Mouse (Mus musculus) MEL (cell line): ENCODE measurements at regions not wholly inside any gene's neighbourhood (a gene's known extent, or its start where the extent isn't known, plus 50 kb on each side); places are given as distances from the start of the nearest gene placed in this dataset.

Experiments used
- DNase-seq: peaks from one replicate; pipeline ENCODE4 v3.0.0; 2011; ENCODE audit warnings: low read depth, low spot score
- H3K27ac ChIP-seq: 2 replicates; pipeline ENCODE4 v1.5.1; 2012; ENCODE audit warnings: low read depth, mild to moderate bottlenecking, control low read depth, low read length, moderate library complexity; ENCODE audit not compliant: control insufficient read depth
- H3K27me3 ChIP-seq, 2 experiments: fragments of 150-350 bp in 1 of 2; sonication (generic) in 1 of 2; 2 replicates each; pipeline ENCODE4 v1.6.1; 2012; ENCODE audit warnings: low read length in 2 of 2, mild to moderate bottlenecking in 2 of 2, improper control_type of control experiment in 1 of 2, moderate library complexity in 1 of 2; ENCODE audit not compliant: insufficient read depth in 2 of 2, control insufficient read depth in 1 of 2
- H3K36me3 ChIP-seq, 2 experiments: 2 replicates each; pipeline ENCODE4 v1.6.1; 2012 to 2014; ENCODE audit warnings: low read length in 2 of 2, improper control_type of control experiment in 1 of 2, inconsistent platforms in 1 of 2, mild to moderate bottlenecking in 1 of 2; ENCODE audit not compliant: insufficient read depth in 2 of 2, control insufficient read depth in 1 of 2
- H3K4me1 ChIP-seq, 2 experiments: fragments of 150-350 bp in 1 of 2; sonication (generic) in 1 of 2; 2 replicates each; pipeline ENCODE4 v1.6.1; 2012; ENCODE audit warnings: low read length in 2 of 2, improper control_type of control experiment in 1 of 2, mild to moderate bottlenecking in 1 of 2; ENCODE audit not compliant: insufficient read depth in 2 of 2, control insufficient read depth in 1 of 2
- H3K4me3 ChIP-seq, 2 experiments: fragments of 150-350 bp in 1 of 2; sonication (generic) in 1 of 2; 2 replicates each; pipeline ENCODE4 v1.5.1; 2012; ENCODE audit warnings: low read depth in 2 of 2, low read length in 2 of 2, mild to moderate bottlenecking in 2 of 2, moderate library complexity in 2 of 2, control low read depth in 1 of 2, improper control_type of control experiment in 1 of 2; ENCODE audit not compliant: control insufficient read depth in 1 of 2, insufficient read depth in 1 of 2
- H3K79me2 ChIP-seq: 2 replicates; pipeline ENCODE4 v1.6.1; 2012; ENCODE audit warnings: mild to moderate bottlenecking, low read length, moderate library complexity; ENCODE audit not compliant: control insufficient read depth, poor library complexity, insufficient read depth
- H3K9ac ChIP-seq: 2 replicates; pipeline ENCODE4 v1.6.1; 2012; ENCODE audit warnings: low read depth, mild to moderate bottlenecking, control low read depth, low read length, moderate library complexity; ENCODE audit not compliant: control insufficient read depth, poor library complexity, severe bottlenecking
- H3K9me3 ChIP-seq: fragments of 150-350 bp; sonication (generic); replicated peaks from 2 replicates; pipeline ENCODE4 v1.6.1; 2012; ENCODE audit warnings: mild to moderate bottlenecking, low read length, improper control_type of control experiment, moderate library complexity; ENCODE audit not compliant: insufficient read depth
- BHLHE40 ChIP-seq: IDR thresholded peaks from 2 replicates; pipeline ENCODE4 v1.6.1; 2012; ENCODE audit warnings: low read depth, mild to moderate bottlenecking, inconsistent platforms, low read length, improper control_type of control experiment, borderline replicate concordance
- CHD2 ChIP-seq: IDR thresholded peaks from 2 replicates; pipeline ENCODE4 v1.6.1; 2011; ENCODE audit warnings: low read length, improper control_type of control experiment
- CTCF ChIP-seq, 3 experiments: IDR thresholded peaks in 2 of 3; conservative IDR thresholded peaks in 1 of 3; 2 replicates each; pipeline ENCODE4 v1.5.1; 2011 to 2012; ENCODE audit warnings: low read length in 3 of 3, low read depth in 2 of 3, mild to moderate bottlenecking in 2 of 3, improper control_type of control experiment in 1 of 3, inconsistent platforms in 1 of 3, mixed read lengths in 1 of 3, moderate library complexity in 1 of 3; ENCODE audit not compliant: control insufficient read depth in 1 of 3, insufficient read depth in 1 of 3, poor library complexity in 1 of 3, severe bottlenecking in 1 of 3
- ELF1 ChIP-seq: IDR thresholded peaks from 2 replicates; pipeline ENCODE4 v1.6.1; 2014; ENCODE audit warnings: low read depth, mild to moderate bottlenecking, inconsistent platforms, low read length, improper control_type of control experiment, moderate library complexity
- EP300 ChIP-seq, 2 experiments: IDR thresholded peaks; 2 replicates each; pipeline ENCODE4 v1.6.1; 2011; ENCODE audit warnings: improper control_type of control experiment in 2 of 2, low read length in 2 of 2, low read depth in 1 of 2, mild to moderate bottlenecking in 1 of 2
- GABPA ChIP-seq: IDR thresholded peaks from 2 replicates; pipeline ENCODE4 v1.6.1; 2012; ENCODE audit warnings: low read depth, mild to moderate bottlenecking, inconsistent platforms, low read length, improper control_type of control experiment, moderate library complexity
- GATA1 ChIP-seq: IDR thresholded peaks from 2 replicates; pipeline ENCODE4 v1.6.1; 2011; ENCODE audit warnings: low read depth, low read length, improper control_type of control experiment
- HCFC1 ChIP-seq: IDR thresholded peaks from 2 replicates; pipeline ENCODE4 v1.6.1; 2012; ENCODE audit warnings: low read depth, mild to moderate bottlenecking, inconsistent platforms, low read length, improper control_type of control experiment, moderate library complexity
- JUND ChIP-seq: IDR thresholded peaks from 2 replicates; pipeline ENCODE4 v1.6.1; 2011; ENCODE audit warnings: low read depth, mild to moderate bottlenecking, improper control_type of control experiment, low read length
- MAFK ChIP-seq: IDR thresholded peaks from 2 replicates; pipeline ENCODE4 v1.6.1; 2011; ENCODE audit warnings: low read depth, mild to moderate bottlenecking, low read length, improper control_type of control experiment, borderline replicate concordance
- MAX ChIP-seq: IDR thresholded peaks from 2 replicates; pipeline ENCODE4 v1.6.1; 2011; ENCODE audit warnings: low read length, improper control_type of control experiment
- MAZ ChIP-seq: IDR thresholded peaks from 2 replicates; pipeline ENCODE4 v1.6.1; 2012; ENCODE audit warnings: low read depth, mild to moderate bottlenecking, inconsistent platforms, low read length, improper control_type of control experiment
- MEF2A ChIP-seq: IDR thresholded peaks from 2 replicates; pipeline ENCODE4 v1.6.1; 2014; ENCODE audit warnings: low read depth, mild to moderate bottlenecking, inconsistent platforms, low read length, improper control_type of control experiment; ENCODE audit not compliant: poor library complexity, insufficient replicate concordance, severe bottlenecking; ENCODE audit errors: extremely low read depth
- MXI1 ChIP-seq: IDR thresholded peaks from 2 replicates; pipeline ENCODE4 v1.6.1; 2011; ENCODE audit warnings: mild to moderate bottlenecking, low read depth, low read length, improper control_type of control experiment
- MYC ChIP-seq: IDR thresholded peaks from 2 replicates; pipeline ENCODE4 v1.6.1; 2011; ENCODE audit warnings: low read depth, mild to moderate bottlenecking, low read length, improper control_type of control experiment, moderate library complexity
- NELFE ChIP-seq: IDR thresholded peaks from 2 replicates; pipeline ENCODE4 v1.6.1; 2011; ENCODE audit warnings: low read depth, low read length, improper control_type of control experiment
- NRF1 ChIP-seq: IDR thresholded peaks from 2 replicates; pipeline ENCODE4 v1.6.1; 2014; ENCODE audit warnings: low read depth, mild to moderate bottlenecking, inconsistent platforms, low read length, improper control_type of control experiment, moderate library complexity; ENCODE audit not compliant: poor library complexity, insufficient read depth, severe bottlenecking
- POLR2A ChIP-seq, 2 experiments: IDR thresholded peaks; 2 replicates each; pipeline ENCODE4 v1.6.1; 2011 to 2012; ENCODE audit warnings: low read length in 2 of 2, mild to moderate bottlenecking in 2 of 2, control low read depth in 1 of 2, improper control_type of control experiment in 1 of 2, low read depth in 1 of 2, moderate library complexity in 1 of 2; ENCODE audit not compliant: control insufficient read depth in 1 of 2, insufficient read depth in 1 of 2, poor library complexity in 1 of 2
- POLR2AphosphoS2 ChIP-seq: IDR thresholded peaks from 2 replicates; pipeline ENCODE4 v1.6.1; 2011; ENCODE audit warnings: low read length, improper control_type of control experiment
- RAD21 ChIP-seq: IDR thresholded peaks from 2 replicates; pipeline ENCODE4 v1.6.1; 2011; ENCODE audit warnings: mild to moderate bottlenecking, low read depth, low read length, improper control_type of control experiment
- SIN3A ChIP-seq: IDR thresholded peaks from 2 replicates; pipeline ENCODE4 v1.6.1; 2012; ENCODE audit warnings: low read length, improper control_type of control experiment, inconsistent platforms
- SMC3 ChIP-seq: IDR thresholded peaks from 2 replicates; pipeline ENCODE4 v1.6.1; 2011; ENCODE audit warnings: low read depth, low read length, improper control_type of control experiment
- TAL1 ChIP-seq: IDR thresholded peaks from 2 replicates; pipeline ENCODE4 v1.6.1; 2012; ENCODE audit warnings: mild to moderate bottlenecking, inconsistent platforms, low read length, moderate library complexity, mixed read lengths
- TBP ChIP-seq: IDR thresholded peaks from 2 replicates; pipeline ENCODE4 v1.8.0; 2011; ENCODE audit warnings: low read depth, low read length, improper control_type of control experiment
- UBTF ChIP-seq: IDR thresholded peaks from 2 replicates; pipeline ENCODE4 v1.6.1; 2012; ENCODE audit warnings: low read depth, mild to moderate bottlenecking, inconsistent platforms, low read length, improper control_type of control experiment, moderate library complexity, borderline replicate concordance; ENCODE audit not compliant: insufficient read depth
- USF2 ChIP-seq, 2 experiments: IDR thresholded peaks; 2 replicates each; pipeline ENCODE4 v1.6.1; 2011 to 2012; ENCODE audit warnings: improper control_type of control experiment in 2 of 2, low read length in 2 of 2, borderline replicate concordance in 1 of 2, inconsistent platforms in 1 of 2, low read depth in 1 of 2, mild to moderate bottlenecking in 1 of 2; ENCODE audit not compliant: insufficient read depth in 1 of 2
- ZC3H11A ChIP-seq: IDR thresholded peaks from 2 replicates; pipeline ENCODE4 v1.6.1; 2012; ENCODE audit warnings: low read depth, mild to moderate bottlenecking, inconsistent platforms, low read length, improper control_type of control experiment

DNA sequence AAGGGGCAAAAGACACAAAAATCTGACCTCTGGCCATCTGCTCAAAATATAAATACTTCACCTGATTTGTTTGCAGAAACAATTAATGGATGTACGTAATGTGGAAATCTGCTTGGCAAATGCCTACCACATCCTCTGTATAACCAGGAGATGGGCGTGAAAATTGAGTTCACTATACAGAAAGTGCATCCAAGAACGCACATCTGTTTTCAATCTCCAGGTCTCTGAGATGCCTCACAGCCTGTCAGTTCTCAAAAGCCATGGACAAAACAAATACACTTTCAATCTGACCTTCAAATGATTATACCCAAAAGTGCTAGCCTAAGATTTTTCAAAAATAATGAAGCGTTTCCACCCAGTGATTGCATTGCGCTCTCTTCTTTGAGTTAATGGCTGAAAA, 293.6 kb upstream of the Gjb5 start:
- TF ChIP-seq CHD2: no peak
- TF ChIP-seq MXI1: no peak
- no peak for TF ChIP-seq MYC
- no peak for TF ChIP-seq NRF1
- TF ChIP-seq SIN3A: no peak
- TF ChIP-seq EP300 (IDR thresholded peaks at IDR 0.05; ENCODE audit: low read depth in 1 of 2, low read length in 2 of 2): no peak
- no peak for TF ChIP-seq TAL1
- no peak for TF ChIP-seq JUND
- TF ChIP-seq NELFE: no peak
- TF ChIP-seq USF2 (IDR thresholded peaks at IDR 0.05; ENCODE audit: borderline replicate concordance in 1 of 2, insufficient read depth in 1 of 2, low read depth in 1 of 2, low read length in 2 of 2): no peak
- TF ChIP-seq TBP: no peak
- TF ChIP-seq RAD21: no peak
- no peak for TF ChIP-seq CTCF (IDR thresholded peaks at IDR 0.05 in 2 of 3, conservative IDR thresholded peaks at IDR 0.05 in 1 of 3; ENCODE audit: control insufficient read depth in 1 of 3, insufficient read depth in 1 of 3, low read depth in 2 of 3, low read length in 3 of 3, poor library complexity in 1 of 3, severe bottlenecking in 1 of 3)
- no peak for TF ChIP-seq MAX
- TF ChIP-seq BHLHE40: no peak
- TF ChIP-seq MAFK: no peak
- no peak for TF ChIP-seq POLR2A (IDR thresholded peaks at IDR 0.05; ENCODE audit: control insufficient read depth in 1 of 2, insufficient read depth in 1 of 2, low read depth in 1 of 2, low read length in 2 of 2, poor library complexity in 1 of 2)
- no peak for TF ChIP-seq MEF2A
- no peak for TF ChIP-seq GABPA
- TF ChIP-seq POLR2AphosphoS2: no peak
- H3K9ac ChIP-seq: no peak overlapping the region
- H3K36me3 ChIP-seq: no peaks in the 10 kb centered on the region

DNA sequence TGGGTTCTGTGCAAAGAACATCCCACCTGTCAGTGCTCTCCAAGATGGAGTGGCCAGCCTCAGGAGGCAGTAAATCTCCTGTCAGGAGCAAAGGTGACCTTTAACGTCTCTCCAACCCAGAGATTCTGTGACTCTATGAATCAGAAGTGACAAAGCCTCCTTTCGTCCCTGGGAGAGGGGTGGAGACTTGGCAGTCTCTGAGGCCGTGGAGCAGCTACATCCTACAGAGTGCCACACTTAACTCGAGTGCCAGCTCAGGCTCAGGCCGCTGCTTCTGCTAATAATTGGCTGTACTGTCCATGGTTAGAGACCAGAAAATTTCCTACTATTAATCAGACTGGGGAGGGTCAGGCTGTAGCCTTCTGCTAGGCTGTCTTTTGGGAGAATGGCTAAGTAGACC, 290.0 kb upstream of the Gjb5 start:
- no peaks in the 10 kb centered on the region for H3K27me3 ChIP-seq
- no peaks in the 10 kb centered on the region for H3K9me3 ChIP-seq
- TF ChIP-seq ELF1 (no peak), HCFC1 (no peak), SMC3 (no peak), MAFK (no peak), MEF2A (no peak), ZC3H11A (no peak), MAX (no peak), JUND (no peak), MYC (no peak), BHLHE40 (no peak), UBTF (no peak), EP300 (IDR thresholded peaks at IDR 0.05; ENCODE audit: low read depth in 1 of 2, low read length in 2 of 2) (no peak), NELFE (no peak), CHD2 (no peak), MAZ (no peak), GATA1 (no peak), RAD21 (no peak)
- H3K4me1 ChIP-seq: no peaks in the 10 kb centered on the region
- no peaks in the 10 kb centered on the region for H3K79me2 ChIP-seq
- no peaks in the 10 kb centered on the region for H3K36me3 ChIP-seq
- no peak for DNase-seq
- H3K9ac ChIP-seq: no peak overlapping the region
- no peak overlapping the region for H3K27ac ChIP-seq
- H3K4me3 ChIP-seq: no peak overlapping the region

More for the DNA sequence above, 293.6 kb upstream of the Gjb5 start:
- no peak overlapping the region for H3K4me3 ChIP-seq
- DNase-seq: no peak
- no peaks in the 10 kb centered on the region for H3K27me3 ChIP-seq
- H3K79me2 ChIP-seq: no peaks in the 10 kb centered on the region
- H3K4me1 ChIP-seq: no peaks in the 10 kb centered on the region
- H3K9me3 ChIP-seq: no peaks in the 10 kb centered on the region
- no peak overlapping the region for H3K27ac ChIP-seq
